Comparison of ENCODE assay signal across 20 mouse cellular contexts in the genomic region with DNA sequence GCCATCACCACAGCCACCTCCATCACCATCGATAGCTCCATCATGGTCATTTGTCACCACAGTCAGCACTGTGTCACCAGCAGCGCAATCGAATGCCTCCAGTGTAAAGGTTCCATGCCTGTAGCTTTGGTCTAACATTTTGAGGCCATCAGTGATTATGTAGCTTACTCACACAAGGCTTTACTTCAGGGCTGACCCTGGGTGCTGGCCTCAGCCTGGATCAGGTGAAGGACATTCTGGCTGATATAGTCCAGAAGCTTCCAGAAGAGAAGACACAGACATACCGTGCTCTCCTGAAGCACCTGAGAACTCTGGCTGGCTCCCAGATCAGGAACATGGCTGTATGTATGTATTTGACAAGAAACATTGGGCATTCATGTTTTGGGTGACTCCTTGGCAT. TPM values are rescaled to one million over a fixed set of nuclear protein-coding genes. Genes with fewer than 3 reads are reported as not detected.
"Had no signal": no experiment of that assay in that cellular context is flagged by ENCODE, and none has a peak within 500 bp of the region (broad histone marks: within the 10 kb centered on the region; RNA-seq: fewer than 3 reads in every experiment).

No protein-coding gene starts in this region.

- DNase-seq: left cerebral cortex, postnatal 4 days; liver; liver, embryonic 13.5 days; liver, postnatal 0 days; lung, adult 18-20 months; lung, adult 2 months; lung, postnatal 10 days; lung, postnatal 14 days; lung, postnatal 36 days; lung, postnatal 4 days; midbrain, embryonic 14.5 days had no signal

RNA-seq across cellular contexts. Expression of a gene that starts 29.1 kb away (rescaled TPM):
- total RNA-seq: megakaryocyte progenitor cell, adult 5-6 weeks; megakaryocyte-erythroid progenitor cell, adult 5-6 weeks had no signal
- polyA plus RNA-seq: limb, embryonic 11.5 days had no signal

RNA-seq across cellular contexts. Expression of a gene that starts 54.1 kb away (rescaled TPM):
- total RNA-seq: megakaryocyte progenitor cell, adult 5-6 weeks; megakaryocyte-erythroid progenitor cell, adult 5-6 weeks; midbrain, postnatal 0 days had no signal
- polyA plus RNA-seq: liver, embryonic 11.5 days; liver, embryonic 12.5 days; macrophage; myocyte; neural tube, embryonic 11.5 days had no signal
